Mouse (Mus musculus) embryonic fibroblast, embryonic 13.5 days (primary cell): ENCODE data around the gene Kcnrg.

ENCODE experiments used
- CTCF ChIP-seq: IDR thresholded peaks from 2 replicates; pipeline ENCODE4 v1.5.1; 2011; ENCODE audit warnings: mild to moderate bottlenecking, control low read depth, low read length, moderate library complexity, borderline replicate concordance; ENCODE audit not compliant: insufficient read depth
- POLR2A ChIP-seq: IDR thresholded peaks from 2 replicates; pipeline ENCODE4 v1.6.1; 2011; ENCODE audit warnings: low read depth, mild to moderate bottlenecking, control low read depth, low read length, moderate library complexity

- TF ChIP-seq POLR2A (no peak), CTCF (no peak)
Measured at GRCm38 (mm10) chr14:61603069-61603755, 4.0 kb upstream of the Kcnrg start.
